In genomic region chr5:76892608-76893007, GRCm38 (mm10) we compare ENCODE assay signal across 20 mouse cellular contexts. TPM values are rescaled to one million over a fixed set of nuclear protein-coding genes. Genes with fewer than 3 reads are reported as not detected.
DNase-seq lines count a peak whose midpoint lies in the region; ATAC-seq and TF ChIP-seq lines count a peak whose summit lies in the region.
"Had no signal": no experiment of that assay in that cellular context is flagged by ENCODE, and none has a peak within 500 bp of the region (broad histone marks: within the 10 kb centered on the region; RNA-seq: fewer than 3 reads in every experiment).

No protein-coding gene starts in this region.

- H3K9ac ChIP-seq in lung, embryonic 15.5 days, result no peak overlapping the region
- H3K9ac ChIP-seq in stomach, embryonic 15.5 days, result no peak overlapping the region
- no peak overlapping the region for H3K9ac ChIP-seq in stomach, postnatal 0 days (ENCODE audit: low read length)
- no peak overlapping the region for H3K9ac ChIP-seq in stomach, embryonic 16.5 days (ENCODE audit: low read length)
- H3K9ac ChIP-seq: embryonic facial prominence, embryonic 12.5 days; forebrain, embryonic 12.5 days; heart, embryonic 12.5 days; hindbrain, embryonic 14.5 days had no signal

- no peak for DNase-seq in lung, postnatal 36 days
- no peak for DNase-seq in stomach, postnatal 0 days (ENCODE audit: low spot score)
- DNase-seq in gastrocnemius, adult 2 months, result no peak
- DNase-seq: adrenal gland, postnatal 10 days; cerebellum, adult 2 months; cerebellum, postnatal 10 days; embryo, embryonic 11 days; gastrocnemius, postnatal 25 days had no signal

- intact Hi-C loops in gastrocnemius, adult 2 months (cut with DNase I), result no loop called here

- no peak for TF ChIP-seq CTCF in stomach, postnatal 0 days (IDR thresholded peaks at IDR 0.05; ENCODE audit: low read depth)
- TF ChIP-seq CTCF in gastrocnemius, adult 2 months (IDR thresholded peaks at IDR 0.05), result no peak

- no peak overlapping the region for H3K4me3 ChIP-seq in lung, embryonic 15.5 days
- H3K4me3 ChIP-seq in stomach, embryonic 15.5 days (replicated peaks), result no peak overlapping the region
- H3K4me3 ChIP-seq in stomach, postnatal 0 days (ENCODE audit: low read depth, low read length), result no peak overlapping the region
- H3K4me3 ChIP-seq in stomach, embryonic 16.5 days (replicated peaks; ENCODE audit: low read length), result no peak overlapping the region
- H3K4me3 ChIP-seq in gastrocnemius, adult 2 months, result no peak overlapping the region
- H3K4me3 ChIP-seq: embryonic facial prominence, embryonic 12.5 days; forebrain, embryonic 12.5 days; heart, embryonic 12.5 days; hindbrain, embryonic 10.5 days had no signal

- TF ChIP-seq EP300 in stomach, postnatal 0 days (optimal IDR thresholded peaks at IDR 0.05), result no peak

- H3K27me3 ChIP-seq in lung, embryonic 15.5 days, result no peaks in the 10 kb centered on the region
- H3K27me3 ChIP-seq in stomach, embryonic 15.5 days (replicated peaks), result no peaks in the 10 kb centered on the region
- no peaks in the 10 kb centered on the region for H3K27me3 ChIP-seq in stomach, postnatal 0 days (ENCODE audit: control insufficient read depth, insufficient read depth, low read length)
- no peaks in the 10 kb centered on the region for H3K27me3 ChIP-seq in stomach, embryonic 16.5 days (ENCODE audit: control insufficient read depth, insufficient read depth, low read length)
- H3K27me3 ChIP-seq: embryonic facial prominence, embryonic 12.5 days; forebrain, embryonic 12.5 days; heart, embryonic 12.5 days had no signal

- peak overlapping the region; percentile 23; the same call in 1 of the 2 replicates for H3K27ac ChIP-seq in lung, embryonic 15.5 days
- 0 out of 2 replicates have a peak overlapping the region, but pooled peaks have one; percentile 26 for H3K27ac ChIP-seq in stomach, embryonic 15.5 days
- H3K27ac ChIP-seq in stomach, postnatal 0 days (replicated peaks), result no peak overlapping the region
- 0 out of 2 replicates have a peak overlapping the region, but pooled peaks have one; percentile 6 for H3K27ac ChIP-seq in stomach, embryonic 16.5 days (ENCODE audit: low read length)
- no peak overlapping the region for H3K27ac ChIP-seq in gastrocnemius, adult 2 months
- H3K27ac ChIP-seq: embryonic facial prominence, embryonic 12.5 days; forebrain, embryonic 12.5 days; hindbrain, embryonic 10.5 days; hindbrain, embryonic 14.5 days had no signal

- H3K4me1 ChIP-seq in lung, embryonic 15.5 days, result no peaks in the 10 kb centered on the region
- H3K4me1 ChIP-seq in stomach, embryonic 15.5 days, result no peaks in the 10 kb centered on the region
- no peaks in the 10 kb centered on the region for H3K4me1 ChIP-seq in stomach, postnatal 0 days (replicated peaks; ENCODE audit: control insufficient read depth, insufficient read depth)
- H3K4me1 ChIP-seq in stomach, embryonic 16.5 days (ENCODE audit: control insufficient read depth, insufficient read depth, low read length), result no peaks in the 10 kb centered on the region
- H3K4me1 ChIP-seq: embryonic facial prominence, embryonic 12.5 days; forebrain, embryonic 12.5 days; heart, embryonic 12.5 days; hindbrain, embryonic 10.5 days had no signal

- WGBS in lung, embryonic 15.5 days, result 35% methylated on average over 2 of the region's 2 CpGs
- WGBS in stomach, embryonic 15.5 days, result 45% methylated on average over 2 of the region's 2 CpGs
- 43% methylated on average over 2 of the region's 2 CpGs for WGBS in stomach, postnatal 0 days
- 34% methylated on average over 2 of the region's 2 CpGs for WGBS in stomach, embryonic 16.5 days

- H3K36me3 ChIP-seq in lung, embryonic 15.5 days, result peaks cover 39% of the 10 kb centered on the region
- H3K36me3 ChIP-seq in stomach, embryonic 15.5 days, result no peaks in the 10 kb centered on the region; the same call in 1 of the 2 replicates
- peaks cover 8% of the 10 kb centered on the region; the same call in 1 of the 2 replicates for H3K36me3 ChIP-seq in stomach, postnatal 0 days (ENCODE audit: control insufficient read depth, insufficient read depth, low read length)
- H3K36me3 ChIP-seq in stomach, embryonic 16.5 days (ENCODE audit: control insufficient read depth, insufficient read depth, low read length), result 0 out of 2 replicates have a peak, but pooled peaks cover 5% of the 10 kb centered on the region

- no peak overlapping the region for H3K4me2 ChIP-seq in lung, embryonic 15.5 days
- no peak overlapping the region for H3K4me2 ChIP-seq in stomach, embryonic 15.5 days
- no peak overlapping the region for H3K4me2 ChIP-seq in stomach, postnatal 0 days (replicated peaks; ENCODE audit: low read depth)
- no peak overlapping the region for H3K4me2 ChIP-seq in stomach, embryonic 16.5 days (ENCODE audit: low read depth, low read length)
- H3K4me2 ChIP-seq: embryonic facial prominence, embryonic 12.5 days; forebrain, embryonic 12.5 days; heart, embryonic 12.5 days; hindbrain, embryonic 14.5 days had no signal

- ATAC-seq in lung, embryonic 15.5 days (ENCODE audit: borderline replicate concordance, extremely low read depth, low FRiP score, low TSS enrichment), result no peak
- ATAC-seq in stomach, embryonic 15.5 days (ENCODE audit: insufficient read depth, low FRiP score, low read depth), result no peak
- ATAC-seq in stomach, postnatal 0 days (ENCODE audit: low FRiP score, low TSS enrichment), result no peak
- peak; percentile 36 for ATAC-seq in common myeloid progenitor, adult 5-6 weeks (replicated peaks; ENCODE audit: low read depth, poor library complexity, severe bottlenecking)
- no peak for ATAC-seq in stomach, embryonic 16.5 days (ENCODE audit: insufficient read depth, low FRiP score)
- ATAC-seq in monocyte, adult 5-6 weeks (replicated peaks; ENCODE audit: insufficient number of reproducible peaks, low FRiP score, low TSS enrichment, poor library complexity, severe bottlenecking), result no peak
- ATAC-seq: forebrain, embryonic 16.5 days had no signal

- H3K9me3 ChIP-seq in lung, embryonic 15.5 days, result no peaks in the 10 kb centered on the region
- no peaks in the 10 kb centered on the region for H3K9me3 ChIP-seq in stomach, embryonic 15.5 days
- H3K9me3 ChIP-seq in stomach, postnatal 0 days (ENCODE audit: control insufficient read depth, low read length), result no peaks in the 10 kb centered on the region
- H3K9me3 ChIP-seq in stomach, embryonic 16.5 days (replicated peaks; ENCODE audit: control insufficient read depth, low read length), result no peaks in the 10 kb centered on the region
- H3K9me3 ChIP-seq: embryonic facial prominence, embryonic 12.5 days; forebrain, embryonic 12.5 days; G1E; heart, embryonic 12.5 days; hindbrain, embryonic 10.5 days had no signal

RNA-seq across cellular contexts. Expression of gene Aasdh, which starts 12.7 kb away (rescaled TPM):
- 20.0 and 22.9 TPM in 2 replicates for polyA plus RNA-seq in lung, embryonic 15.5 days (2015; fragmentation: Nextera tagmentation; extraction: Ambion mirVana)
- polyA plus RNA-seq in stomach, embryonic 15.5 days (2015; fragmentation: Nextera tagmentation; extraction: Ambion mirVana), result 14.5 and 16.7 TPM in 2 replicates
- 7.0 and 7.4 TPM in 2 replicates for polyA plus RNA-seq in stomach, postnatal 0 days (2015; fragmentation: Nextera tagmentation; extraction: Ambion mirVana)
- 33.4 and 46.2 TPM in 2 replicates for total RNA-seq in common myeloid progenitor, adult 5-6 weeks (2017)
- 14.0 and 15.5 TPM in 2 replicates for polyA plus RNA-seq in stomach, embryonic 16.5 days (2015; fragmentation: Nextera tagmentation; extraction: Ambion mirVana)
- total RNA-seq in gastrocnemius, adult 2 months (2021), result 10 to 100 TPM in 1 of 2 experiments, 1 to 10 TPM in 1; 9.6 to 12.9 TPM
- 24.6 to 38.8 TPM (median 37.2 TPM) in 3 replicates for total RNA-seq in monocyte, adult 5-6 weeks (2017)

RNA-seq across cellular contexts. Expression of gene Paics, which starts 58.5 kb away (rescaled TPM):
- polyA plus RNA-seq in lung, embryonic 15.5 days (2015; fragmentation: Nextera tagmentation; extraction: Ambion mirVana), result 302 and 307 TPM in 2 replicates
- polyA plus RNA-seq in stomach, embryonic 15.5 days (2015; fragmentation: Nextera tagmentation; extraction: Ambion mirVana), result 220 and 231 TPM in 2 replicates
- polyA plus RNA-seq in stomach, postnatal 0 days (2015; fragmentation: Nextera tagmentation; extraction: Ambion mirVana), result 91.7 and 94.4 TPM in 2 replicates
- total RNA-seq in common myeloid progenitor, adult 5-6 weeks (2017), result 443 and 504 TPM in 2 replicates
- polyA plus RNA-seq in stomach, embryonic 16.5 days (2015; fragmentation: Nextera tagmentation; extraction: Ambion mirVana), result 210 and 211 TPM in 2 replicates
- total RNA-seq in gastrocnemius, adult 2 months (2021), result 100 to 1,000 TPM; 129 to 139 TPM
- 99.4 to 104 TPM (median 104 TPM) in 3 replicates for total RNA-seq in monocyte, adult 5-6 weeks (2017)

RNA-seq across cellular contexts. Expression of gene Ppat, which starts 58.8 kb away (rescaled TPM):
- polyA plus RNA-seq in lung, embryonic 15.5 days (2015; fragmentation: Nextera tagmentation; extraction: Ambion mirVana), result 36.1 and 36.9 TPM in 2 replicates
- 27.0 and 27.6 TPM in 2 replicates for polyA plus RNA-seq in stomach, embryonic 15.5 days (2015; fragmentation: Nextera tagmentation; extraction: Ambion mirVana)
- 12.4 and 12.5 TPM in 2 replicates for polyA plus RNA-seq in stomach, postnatal 0 days (2015; fragmentation: Nextera tagmentation; extraction: Ambion mirVana)
- total RNA-seq in common myeloid progenitor, adult 5-6 weeks (2017), result 104 TPM in 2 replicates
- polyA plus RNA-seq in stomach, embryonic 16.5 days (2015; fragmentation: Nextera tagmentation; extraction: Ambion mirVana), result 21.7 and 26.2 TPM in 2 replicates
- 10 to 100 TPM; 21.2 to 21.8 TPM for total RNA-seq in gastrocnemius, adult 2 months (2021)
- 18.7 to 32.1 TPM (median 29.8 TPM) in 3 replicates for total RNA-seq in monocyte, adult 5-6 weeks (2017)

Comparison
In these comparisons a context has a peak if more than half of its experiments do, and no peak if none do; other contexts are left out.
1. H3K27ac ChIP-seq: peak in lung, embryonic 15.5 days (single experiment), stomach, embryonic 15.5 days (single experiment) and stomach, embryonic 16.5 days (single experiment); none in stomach, postnatal 0 days (single experiment) and gastrocnemius, adult 2 months (single experiment).